Comparison of ENCODE assay signal across 8 mouse cellular contexts in genomic region chr3:96105232-96105747, GRCm38 (mm10). TPM values are rescaled to one million over a fixed set of nuclear protein-coding genes. Genes with fewer than 3 reads are reported as not detected.
DNase-seq lines count a peak whose midpoint lies in the region; ATAC-seq and TF ChIP-seq lines count a peak whose summit lies in the region.

No protein-coding gene starts in this region.

- peak; percentile 22 for ATAC-seq in erythroid progenitor cell, adult 5-6 weeks (replicated peaks; ENCODE audit: low FRiP score, poor library complexity, severe bottlenecking)
- peak; percentile 40; the same call in 1 of the 2 replicates for ATAC-seq in intestine, embryonic 15.5 days

- DNase-seq in heart, adult 11 months, result peak; percentile 92
- DNase-seq in heart, postnatal 4 days, result no peak
- peak; percentile 51 for DNase-seq in naive thymus-derived CD4-positive, alpha-beta T cell, adult 2 months (ENCODE audit: low read depth)
- DNase-seq in ovary, postnatal 10 days (ENCODE audit: low spot score), result no peak
- DNase-seq in layer of hippocampus, postnatal 14 days (ENCODE audit: low spot score in 2 of 2), result no peak

- no peaks in the 10 kb centered on the region for H3K36me3 ChIP-seq in E14TG2a.4 (ENCODE audit: insufficient read depth, low read length)
- no peaks in the 10 kb centered on the region for H3K36me3 ChIP-seq in intestine, embryonic 15.5 days

- peak overlapping the region; percentile 89 for H3K9ac ChIP-seq in intestine, embryonic 15.5 days

- 8% methylated on average over 10 of the region's 10 CpGs for WGBS in intestine, embryonic 15.5 days

- peak overlapping the region; percentile 73 for H3K4me2 ChIP-seq in intestine, embryonic 15.5 days (replicated peaks)

- H3K4me3 ChIP-seq in E14TG2a.4 (replicated peaks; ENCODE audit: low read length), result peak overlapping the region; percentile 95
- H3K4me3 ChIP-seq in intestine, embryonic 15.5 days (replicated peaks), result peak overlapping the region; percentile 90

- no peak for TF ChIP-seq CTCF in E14TG2a.4 (conservative IDR thresholded peaks at IDR 0.05; ENCODE audit: low read length)

- peak overlapping the region; percentile 96 for H3K27ac ChIP-seq in intestine, embryonic 15.5 days

- H3K9me3 ChIP-seq in E14TG2a.4 (ENCODE audit: low read length), result no peaks in the 10 kb centered on the region
- H3K9me3 ChIP-seq in intestine, embryonic 15.5 days, result no peaks in the 10 kb centered on the region

- H3K4me1 ChIP-seq in E14TG2a.4 (replicated peaks; ENCODE audit: low read depth, low read length), result peaks cover 27% of the 10 kb centered on the region
- peaks cover 12% of the 10 kb centered on the region for H3K4me1 ChIP-seq in intestine, embryonic 15.5 days (replicated peaks)

- no peaks in the 10 kb centered on the region for H3K27me3 ChIP-seq in E14TG2a.4 (ENCODE audit: insufficient read depth, low read length)
- no peaks in the 10 kb centered on the region for H3K27me3 ChIP-seq in intestine, embryonic 15.5 days (replicated peaks)

RNA-seq across cellular contexts. Expression of gene Otud7b, which starts 1.0 kb away (rescaled TPM):
- 10 to 100 TPM; 45.7 to 47.4 TPM for total RNA-seq in heart, postnatal 4 days (2021)
- total RNA-seq in erythroid progenitor cell, adult 5-6 weeks (2015; ENCODE audit: low replicate concordance), result 4.6 and 9.4 TPM in 2 replicates
- total RNA-seq in erythroid progenitor cell, adult 5-6 weeks (2017; ENCODE audit: low replicate concordance), result 28.5 and 37.6 TPM in 2 replicates
- polyA plus RNA-seq in intestine, embryonic 15.5 days (2015; fragmentation: Nextera tagmentation; extraction: Ambion mirVana), result 18.7 and 19.8 TPM in 2 replicates
- 10 to 100 TPM; 27.4 to 31.0 TPM for total RNA-seq in layer of hippocampus, postnatal 14 days (2021)

RNA-seq across cellular contexts. Expression of gene Vps45, which starts 47.0 kb away (rescaled TPM):
- 10 to 100 TPM; 33.7 to 34.5 TPM for total RNA-seq in heart, postnatal 4 days (2021)
- total RNA-seq in erythroid progenitor cell, adult 5-6 weeks (2015; ENCODE audit: low replicate concordance), result 9.0 and 32.3 TPM in 2 replicates
- total RNA-seq in erythroid progenitor cell, adult 5-6 weeks (2017; ENCODE audit: low replicate concordance), result 8.2 and 34.4 TPM in 2 replicates
- polyA plus RNA-seq in intestine, embryonic 15.5 days (2015; fragmentation: Nextera tagmentation; extraction: Ambion mirVana), result 28.4 and 32.4 TPM in 2 replicates
- 10 to 100 TPM; 41.1 to 47.8 TPM for total RNA-seq in layer of hippocampus, postnatal 14 days (2021)

RNA-seq across cellular contexts. Expression of gene Mtmr11, which starts 56.5 kb away (rescaled TPM):
- 1 to 10 TPM; 4.2 to 4.6 TPM for total RNA-seq in heart, postnatal 4 days (2021)
- total RNA-seq in erythroid progenitor cell, adult 5-6 weeks (2015; ENCODE audit: low replicate concordance), result not detected in 2 replicates
- total RNA-seq in erythroid progenitor cell, adult 5-6 weeks (2017; ENCODE audit: low replicate concordance), result not detected in 2 replicates
- polyA plus RNA-seq in intestine, embryonic 15.5 days (2015; fragmentation: Nextera tagmentation; extraction: Ambion mirVana), result 20.0 and 20.2 TPM in 2 replicates
- total RNA-seq in layer of hippocampus, postnatal 14 days (2021), result 1 to 10 TPM; 5.8 to 7.8 TPM

Comparison
In these comparisons a context has a peak if more than half of its experiments do, and no peak if none do; other contexts are left out.
1. DNase-seq: peak in heart, adult 11 months (single experiment) and naive thymus-derived CD4-positive, alpha-beta T cell, adult 2 months (single experiment); none in heart, postnatal 4 days (single experiment), ovary, postnatal 10 days (single experiment) and layer of hippocampus, postnatal 14 days (0 of 2).
2. RNA of gene Mtmr11, which starts 56.5 kb away (total RNA-seq): 5.8 to 7.8 TPM in layer of hippocampus, postnatal 14 days and 4.2 to 4.6 TPM in heart, postnatal 4 days; not detected in erythroid progenitor cell, adult 5-6 weeks; every median in the first group is over 4 times any median in the second.